Mouse (Mus musculus) c-Kit-positive CD71-positive TER-119-positive erythroid progenitor cells, embryonic 14.5 days (primary cell): ENCODE data around the gene Il17rd.

Experiments used
- DNase-seq: peaks from one replicate; pipeline ENCODE4 v3.0.0-alpha.2; 2013; ENCODE audit warnings: low spot score

Il17rd gene

DNA sequence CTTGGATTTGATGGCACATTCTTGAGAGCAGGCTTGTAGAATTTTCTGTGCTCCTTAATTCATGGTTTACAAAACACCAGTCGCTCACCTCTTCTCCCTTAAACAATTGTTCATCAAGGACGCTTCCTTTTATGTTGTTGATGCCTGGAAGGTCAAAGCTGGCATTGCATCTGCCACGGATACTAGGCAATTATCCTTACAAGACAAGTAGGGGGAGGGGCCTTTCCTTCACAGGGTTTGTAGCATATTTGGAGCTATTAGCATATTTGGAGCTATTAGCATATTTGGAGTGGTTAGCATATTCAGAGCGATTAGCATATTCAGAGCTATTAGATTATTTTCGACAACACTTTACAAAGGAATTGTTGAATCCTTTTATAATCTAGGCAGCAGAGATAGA, 55.5 kb downstream of the Il17rd start:
- no peak for DNase-seq

DNA sequence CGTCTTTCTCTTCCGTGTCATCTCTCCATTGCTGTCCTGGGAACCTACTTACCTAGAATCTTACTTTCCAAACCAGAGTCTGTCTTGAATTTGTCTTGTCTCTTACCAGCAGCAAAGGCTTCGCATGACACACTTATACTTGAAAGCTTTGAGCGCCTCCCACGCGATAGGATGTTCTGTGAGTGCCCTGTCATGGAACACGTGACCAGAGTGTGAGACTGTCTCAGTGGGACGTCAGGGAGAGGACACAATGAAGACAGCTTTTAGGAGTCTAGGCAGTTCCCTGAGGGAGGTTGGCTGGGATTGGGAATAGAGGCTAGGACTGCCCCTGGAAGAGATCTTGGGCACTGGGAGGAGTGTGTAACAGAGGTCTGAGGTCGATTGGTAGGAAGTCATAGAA, 57.4 kb downstream of the Il17rd start:
- no peak for DNase-seq

DNA sequence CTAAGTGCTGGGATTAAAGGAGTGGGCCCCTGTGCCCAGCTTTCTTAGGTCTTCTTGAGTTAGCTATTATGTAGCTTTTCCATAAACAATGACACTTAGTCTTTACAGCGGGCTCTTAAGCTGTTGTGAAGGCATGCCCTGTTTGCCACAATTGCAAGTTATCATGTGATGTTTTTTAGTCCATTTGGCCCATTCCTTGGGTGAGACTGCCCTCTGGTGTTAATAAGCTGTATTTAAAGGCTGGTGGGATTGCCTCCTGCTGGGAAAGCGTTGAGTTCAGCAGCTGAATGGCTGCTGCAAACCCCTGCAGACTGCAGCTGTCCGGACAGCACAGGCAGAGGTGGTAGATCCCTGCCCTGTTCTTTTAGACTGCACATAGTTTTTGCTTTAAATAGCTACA, 58.0 kb downstream of the Il17rd start:
- peak; percentile 20 for DNase-seq

DNA sequence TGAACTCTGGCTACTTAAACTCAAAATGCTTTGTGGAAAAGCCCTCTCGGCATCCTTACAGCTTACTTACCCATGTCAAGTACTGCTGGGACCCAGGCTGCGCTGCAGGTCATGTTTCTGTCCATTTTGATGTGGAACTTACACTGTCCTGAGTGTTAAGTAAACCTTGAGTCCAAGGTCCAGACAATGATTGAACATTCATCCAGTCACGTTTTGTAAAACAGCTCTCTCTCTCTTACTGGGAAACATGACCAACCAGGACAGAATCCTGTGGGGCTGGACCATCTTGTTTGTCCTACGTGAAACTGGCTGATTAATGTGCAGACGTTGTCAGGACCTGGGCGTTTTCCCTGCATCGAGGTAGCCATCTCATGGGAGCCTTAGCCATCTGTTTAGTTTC, 63.0 kb downstream of the Il17rd start:
- no peak for DNase-seq

DNA sequence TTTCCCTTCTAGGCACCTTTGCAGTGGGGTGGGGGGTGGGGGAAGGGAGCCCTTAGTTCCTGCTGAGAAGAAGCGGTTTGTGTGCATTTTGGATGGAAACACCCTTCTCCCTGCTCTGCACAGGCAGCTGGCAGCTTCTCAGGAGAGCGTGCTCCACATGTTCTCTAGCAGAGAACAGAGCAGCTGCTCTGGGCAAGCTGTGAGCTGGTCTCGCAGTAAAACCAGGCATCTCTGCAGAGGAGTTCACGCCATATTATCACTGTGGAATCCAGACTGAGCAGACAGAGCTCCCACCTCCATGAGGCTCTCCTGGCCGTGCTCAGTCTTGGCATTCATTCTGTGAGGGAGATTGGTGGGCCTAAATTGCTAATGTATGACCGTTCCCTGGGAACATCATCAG, 64.0 kb downstream of the Il17rd start:
- no peak for DNase-seq

DNA sequence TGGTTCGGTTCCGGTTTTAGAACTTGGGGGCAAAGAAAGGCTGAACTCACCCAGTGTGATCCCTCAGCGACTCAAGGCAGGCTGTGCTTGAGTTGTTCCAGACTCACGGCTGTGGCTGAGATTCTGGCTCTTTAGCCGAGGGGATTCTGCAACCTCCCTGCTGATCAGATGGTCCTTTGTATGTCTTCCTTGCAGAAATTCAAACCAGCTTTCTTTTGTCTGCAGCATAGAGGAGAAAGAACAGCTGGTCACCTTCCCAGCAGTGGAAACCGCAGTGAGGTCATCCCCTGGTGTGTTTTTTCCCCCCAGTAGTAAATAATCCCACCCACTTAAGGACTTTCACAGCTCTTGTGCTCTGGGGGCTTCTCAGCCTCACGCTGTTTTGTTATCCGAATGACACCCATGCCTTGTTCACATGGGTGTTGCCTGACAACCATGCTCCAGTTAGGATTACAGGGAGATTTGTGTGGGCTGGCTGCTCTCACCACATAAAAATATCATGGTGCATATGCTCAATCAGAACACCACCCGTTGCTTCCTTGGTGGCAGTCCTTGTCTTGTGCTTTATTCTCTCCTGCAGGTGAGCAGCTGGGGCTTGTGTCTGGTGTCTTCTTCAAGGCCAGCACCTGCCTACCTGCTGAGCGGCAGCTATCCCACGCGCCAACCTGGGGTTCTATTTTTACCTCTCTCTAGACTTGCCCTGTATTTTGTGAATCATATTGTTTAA, 67.2 kb downstream of the Il17rd start:
- no peak for DNase-seq

DNA sequence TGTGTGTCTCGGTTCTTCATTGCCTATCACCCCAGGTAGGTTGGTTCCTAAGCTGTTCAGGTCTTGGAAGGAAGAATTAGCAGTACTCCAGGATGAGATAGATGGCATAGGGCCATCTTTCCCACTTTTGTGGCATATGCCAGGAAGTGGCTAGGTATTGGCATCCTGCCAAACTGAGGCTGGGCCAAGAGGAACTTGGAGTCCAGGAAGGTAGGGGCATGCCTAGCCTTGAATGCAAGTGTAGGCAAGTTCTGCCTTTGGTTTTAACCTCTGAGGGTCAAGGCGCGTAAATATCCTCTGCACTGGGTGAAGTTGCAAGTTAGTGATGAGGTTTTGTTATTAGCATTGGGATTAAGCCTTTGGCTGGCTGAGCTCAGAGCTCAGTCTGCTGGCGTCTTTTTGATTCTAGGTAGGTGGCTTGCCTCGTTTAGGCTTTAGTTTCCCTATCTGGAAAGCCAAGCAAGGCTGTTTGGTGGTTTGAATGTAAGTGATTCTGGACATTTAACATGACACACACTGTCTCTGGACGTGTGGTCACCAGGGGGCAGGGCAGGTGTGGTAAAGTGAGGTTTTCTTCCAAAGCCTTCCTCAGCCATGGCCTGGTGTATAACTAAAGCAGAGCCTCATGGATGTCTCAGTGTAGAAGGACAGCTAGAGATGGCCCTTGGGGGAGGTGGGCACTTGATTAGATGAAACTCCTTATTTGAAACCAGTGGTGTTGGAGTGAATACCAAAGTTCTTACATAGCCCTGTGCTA, 70.2 kb downstream of the Il17rd start:
- no peak for DNase-seq

DNA sequence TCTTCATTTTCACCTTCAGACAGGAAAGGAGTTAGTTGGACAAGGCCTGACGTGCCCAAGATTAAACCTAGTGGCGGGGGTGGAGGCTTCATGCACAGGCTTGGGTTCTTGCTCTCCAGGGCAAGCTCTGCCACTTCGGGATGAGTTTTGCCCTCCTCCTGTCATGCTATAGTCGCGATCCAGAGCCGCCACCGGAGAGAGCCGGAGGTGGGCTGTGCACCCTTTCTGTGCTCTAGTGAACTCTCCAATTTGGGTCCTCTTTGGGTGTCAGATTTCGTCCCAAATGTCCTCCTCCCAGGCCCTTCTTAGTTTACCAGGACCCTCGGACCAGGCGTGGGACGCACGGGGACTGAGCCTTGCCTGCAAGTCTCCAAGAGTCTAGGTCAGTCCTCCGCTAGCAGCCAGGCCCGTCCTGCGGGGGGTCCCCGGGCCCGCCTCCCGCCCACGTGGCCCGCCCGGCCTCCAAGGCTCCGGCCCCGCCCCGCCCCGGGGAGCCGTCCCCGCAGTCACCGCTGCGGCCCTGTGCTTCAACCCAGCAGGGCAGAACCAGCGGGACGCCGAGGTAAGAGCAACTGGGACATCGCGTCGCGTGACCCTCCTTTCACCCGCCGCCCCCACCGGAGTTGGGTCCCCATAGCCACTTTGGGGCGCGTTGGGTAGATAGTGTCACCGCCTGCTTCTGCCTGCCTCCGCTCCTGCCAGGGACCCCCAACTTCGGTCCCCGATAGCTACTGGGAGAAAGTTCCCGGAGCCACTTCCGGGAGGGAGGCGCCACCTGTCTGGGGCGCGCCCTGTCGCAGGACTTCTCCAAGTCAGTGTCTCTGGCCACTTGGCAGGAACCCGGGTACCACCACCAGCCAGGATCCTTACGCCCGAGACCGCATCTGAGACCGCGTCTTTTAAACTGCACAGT, 75.9 kb downstream of the Il17rd start, which contains the start of gene Arhgef3:
Gene Arhgef3 (plus strand): TSS at position 538 of the 913 bp plus-strand sequence.
- DNase-seq = no peak

DNA sequence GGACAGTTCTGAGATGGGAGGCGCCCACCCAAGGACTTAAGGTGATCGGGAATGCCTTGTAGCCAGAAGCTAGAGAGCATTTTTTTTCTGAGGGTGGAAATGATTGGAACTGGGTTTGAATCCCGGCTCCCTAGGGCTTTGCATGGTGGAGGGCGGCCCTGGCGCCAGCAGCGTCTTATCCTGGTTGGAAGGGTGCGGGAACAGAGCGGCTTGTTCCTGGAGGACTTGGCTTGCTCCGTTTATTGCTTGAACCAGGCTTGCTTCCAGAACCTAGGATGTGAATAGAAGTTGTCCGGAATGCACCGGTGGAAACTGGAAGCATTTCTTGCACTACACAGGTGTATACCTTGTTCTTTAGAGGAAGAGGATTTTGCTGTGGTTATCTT, 76.5 kb downstream of the Il17rd start:
- DNase-seq = no peak

DNA sequence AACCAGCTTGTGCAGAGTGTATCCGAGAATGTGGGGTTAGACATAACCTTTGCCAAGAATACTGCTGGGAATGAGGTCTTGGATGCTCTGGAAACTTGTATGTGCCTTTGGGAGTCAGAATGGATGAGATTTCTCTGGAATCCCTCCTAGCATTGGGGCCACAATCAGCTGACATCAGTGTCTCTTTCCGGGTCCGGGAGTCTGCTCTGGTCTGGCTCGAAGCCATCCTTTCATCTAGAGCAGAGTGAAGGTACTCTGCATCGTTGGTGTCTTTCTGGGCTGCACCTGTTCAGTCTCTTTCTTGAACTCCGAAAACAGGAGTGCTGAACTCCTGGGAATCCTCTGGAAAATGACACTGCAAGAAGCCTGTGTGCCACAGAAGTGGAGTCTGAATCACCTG, 77.2 kb downstream of the Il17rd start:
- no peak for DNase-seq

DNA sequence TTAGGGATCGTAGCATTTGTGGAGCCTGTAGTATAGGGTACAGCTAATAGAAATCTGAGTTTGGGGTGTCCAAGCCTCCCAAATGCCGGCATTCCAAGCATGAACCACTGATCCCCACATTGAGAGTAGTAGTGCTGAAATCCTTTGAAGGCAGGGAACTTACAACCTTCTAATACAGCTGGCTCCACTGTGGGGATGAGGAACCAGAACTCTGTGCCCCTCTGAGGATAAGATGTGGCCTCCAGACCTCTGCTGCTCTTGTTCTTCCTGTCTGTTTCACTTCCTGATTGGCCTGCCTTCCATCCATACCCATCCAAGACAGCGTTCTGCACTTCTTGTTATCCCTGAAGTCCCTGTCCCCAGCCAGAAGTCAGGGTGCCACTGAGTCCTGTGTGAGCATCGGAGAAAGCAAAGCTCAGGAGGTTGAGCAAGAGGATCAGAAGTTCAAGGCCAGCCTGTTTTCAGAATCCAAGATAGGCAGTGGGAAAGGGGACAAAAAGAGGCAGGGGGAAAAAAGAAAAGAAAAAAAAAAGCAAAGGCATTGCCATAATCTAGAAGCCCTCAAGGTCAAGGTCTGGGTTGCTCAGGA, 77.9 kb downstream of the Il17rd start:
- no peak for DNase-seq

DNA sequence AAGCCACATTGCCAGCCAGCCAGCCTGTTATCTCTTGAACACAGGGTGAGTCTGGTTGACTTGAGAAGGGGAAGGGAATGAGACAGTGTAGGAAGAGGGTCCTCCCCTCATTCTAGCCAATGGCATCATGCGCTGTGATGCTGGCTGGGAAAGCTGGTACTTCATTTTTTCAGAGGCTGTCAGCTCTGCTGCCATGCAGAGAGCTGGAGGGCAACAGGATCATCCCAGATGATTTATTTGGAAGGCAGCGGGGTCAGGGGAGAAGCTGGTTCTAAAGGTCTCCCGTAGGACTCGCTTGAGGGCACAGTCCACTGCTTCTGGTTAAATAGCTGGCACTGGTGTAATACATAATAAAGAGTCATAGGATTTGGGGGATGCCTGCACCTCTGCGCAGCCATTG, 79.8 kb downstream of the Il17rd start:
- DNase-seq = no peak

DNA sequence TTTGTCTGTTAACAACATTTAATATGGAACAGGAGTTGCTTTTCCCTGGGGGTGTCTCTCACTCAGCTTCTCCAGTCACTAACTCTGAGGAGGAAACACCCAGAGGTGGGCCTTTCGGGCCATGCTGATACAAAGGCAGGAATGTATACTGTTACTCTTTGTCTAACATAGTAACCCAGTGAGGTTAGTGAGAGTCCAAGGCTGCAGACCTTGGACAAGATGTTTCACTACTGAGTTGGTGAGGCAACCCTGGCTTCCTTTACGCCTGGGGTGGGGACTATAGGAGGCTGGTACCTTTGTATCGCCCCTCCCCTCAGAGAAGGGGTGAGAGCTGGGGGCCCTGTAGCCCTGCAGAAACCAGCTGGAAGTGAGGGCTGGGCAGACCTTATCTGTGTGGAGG, 83.9 kb downstream of the Il17rd start:
- DNase-seq = no peak

DNA sequence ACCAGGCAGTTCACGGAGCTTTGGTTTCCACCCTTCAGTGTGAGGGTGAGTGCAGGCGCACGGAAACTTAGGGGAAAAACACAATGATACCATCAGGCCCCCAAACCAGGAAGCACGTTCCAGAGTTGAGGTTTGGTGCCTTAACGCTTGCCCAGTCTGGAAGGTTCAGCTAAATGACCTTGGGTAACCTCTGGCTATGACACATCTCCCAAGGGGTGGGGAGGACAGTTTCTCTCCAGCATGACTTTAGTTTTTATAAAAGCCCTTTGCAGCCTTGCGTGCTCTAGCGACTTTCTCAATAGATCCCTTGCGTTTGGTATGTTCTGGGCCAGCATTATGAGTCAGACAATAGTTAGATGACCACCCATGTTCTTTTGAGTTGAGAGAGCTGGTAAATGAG, 84.8 kb downstream of the Il17rd start:
- DNase-seq = no peak

DNA sequence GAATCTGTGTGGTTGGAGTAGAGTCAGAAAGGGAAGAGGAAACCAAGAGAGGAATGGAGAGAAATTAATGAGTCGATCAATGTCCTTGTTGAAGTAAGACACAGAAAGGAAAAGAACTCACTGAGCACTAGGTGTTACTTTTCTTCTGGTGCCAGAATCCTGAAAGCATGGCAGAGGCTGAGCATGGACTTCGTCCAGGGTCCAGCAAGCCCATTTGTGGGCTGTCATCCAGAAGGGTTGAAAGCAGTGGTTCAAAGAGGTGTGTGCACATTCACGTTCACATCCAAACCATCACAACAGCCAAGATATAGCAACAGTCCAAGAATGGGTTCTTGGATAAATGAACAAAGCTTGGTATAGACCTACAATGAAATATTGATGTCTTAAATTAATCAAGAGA, 91.3 kb downstream of the Il17rd start:
- DNase-seq = no peak

DNA sequence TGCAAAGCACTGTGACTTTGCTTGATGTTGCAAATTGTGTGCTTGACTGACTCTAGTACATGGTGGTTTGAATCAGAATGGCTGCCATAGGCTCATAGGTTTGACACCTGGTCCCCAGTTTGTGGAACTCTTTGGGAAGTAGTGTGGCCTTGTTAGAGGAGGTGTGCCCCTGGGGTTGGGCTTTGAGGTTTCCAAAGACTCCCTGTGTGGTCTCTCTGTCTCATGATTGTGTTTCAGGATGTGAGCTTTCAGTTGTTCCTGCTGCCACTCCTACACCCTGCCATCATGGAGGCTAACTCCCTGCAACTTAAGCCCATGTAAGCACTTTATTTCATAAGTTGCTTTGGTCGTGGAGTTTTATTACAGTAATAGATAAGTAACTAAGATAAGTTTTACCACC, 91.9 kb downstream of the Il17rd start:
- DNase-seq = no peak

DNA sequence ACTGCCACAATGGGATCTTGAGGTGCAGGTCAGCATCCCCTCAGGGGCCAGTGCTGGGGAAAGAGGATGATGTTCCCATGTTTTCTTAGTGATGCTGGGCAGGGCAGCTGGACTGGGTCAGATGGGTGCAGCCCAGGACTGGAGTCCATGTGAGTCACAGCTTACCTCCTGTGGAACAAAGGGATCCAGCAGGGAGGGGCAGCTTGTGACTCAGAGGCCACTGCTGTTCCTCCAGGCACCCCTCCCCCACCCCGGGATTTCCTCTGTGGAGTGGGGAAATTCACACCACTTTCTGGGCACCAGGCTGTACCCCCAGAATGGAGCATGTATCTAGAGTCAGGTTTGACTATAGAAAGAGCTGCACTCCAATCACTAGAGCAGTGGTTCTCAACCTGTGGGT, 92.8 kb downstream of the Il17rd start:
- no peak for DNase-seq

DNA sequence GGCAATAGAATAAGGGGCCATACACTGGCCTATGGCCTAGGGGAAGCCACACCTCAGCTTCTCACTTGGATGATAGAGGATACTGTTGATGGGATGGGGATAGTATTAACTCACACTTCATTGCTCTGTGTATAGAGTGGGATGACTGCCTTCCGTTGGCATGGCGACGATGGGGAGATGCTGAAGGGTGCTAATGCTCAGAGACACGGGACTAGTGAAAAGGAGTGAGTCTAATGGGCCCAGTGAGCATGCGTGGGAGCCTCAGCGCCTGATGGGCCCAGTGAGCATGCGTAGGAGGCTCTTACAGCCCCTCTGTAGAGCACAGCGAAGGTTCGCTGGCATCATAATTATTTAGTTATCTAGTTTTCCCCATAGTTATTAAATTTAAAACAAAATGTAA, 100.2 kb downstream of the Il17rd start:
- no peak for DNase-seq

DNA sequence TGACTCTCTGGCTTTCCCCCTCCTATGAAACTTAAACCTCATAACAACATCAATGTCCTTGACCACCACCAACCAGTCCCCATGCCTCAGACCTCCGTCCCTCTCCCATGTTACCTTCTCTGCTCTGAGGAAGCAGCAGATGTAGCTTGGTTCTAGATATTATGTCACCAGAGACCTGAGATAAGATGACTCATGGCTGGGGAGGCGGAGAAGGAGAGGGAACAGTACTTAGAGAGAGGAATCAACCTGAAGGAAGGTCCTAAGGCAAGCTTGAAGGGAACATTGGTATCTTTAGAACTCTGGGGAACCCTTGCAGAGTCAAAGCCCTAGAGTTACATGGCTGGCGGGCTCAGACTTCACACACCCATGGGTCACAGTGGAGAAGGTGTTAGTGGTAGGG, 101.2 kb downstream of the Il17rd start:
- DNase-seq = no peak

DNA sequence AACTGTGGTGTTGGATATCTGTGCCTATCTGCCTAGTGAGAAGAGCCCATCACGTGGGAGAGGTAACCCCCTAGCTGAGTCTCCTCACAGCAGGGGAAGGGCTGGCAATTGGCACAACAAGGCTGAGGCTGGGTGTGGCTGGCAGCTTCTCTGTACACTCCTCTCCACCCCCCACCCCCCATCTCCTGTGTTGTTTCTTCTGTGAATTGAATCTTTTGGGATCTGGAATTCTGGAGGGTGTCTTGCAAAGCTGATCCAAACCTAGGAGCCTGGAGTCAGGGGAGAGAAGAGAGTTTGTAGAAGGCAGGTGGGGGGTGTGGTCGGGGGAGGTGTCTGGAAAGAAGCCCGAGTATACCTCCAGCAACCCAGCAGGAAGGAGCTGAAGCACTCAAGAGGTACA, 102.7 kb downstream of the Il17rd start:
- DNase-seq = no peak

DNA sequence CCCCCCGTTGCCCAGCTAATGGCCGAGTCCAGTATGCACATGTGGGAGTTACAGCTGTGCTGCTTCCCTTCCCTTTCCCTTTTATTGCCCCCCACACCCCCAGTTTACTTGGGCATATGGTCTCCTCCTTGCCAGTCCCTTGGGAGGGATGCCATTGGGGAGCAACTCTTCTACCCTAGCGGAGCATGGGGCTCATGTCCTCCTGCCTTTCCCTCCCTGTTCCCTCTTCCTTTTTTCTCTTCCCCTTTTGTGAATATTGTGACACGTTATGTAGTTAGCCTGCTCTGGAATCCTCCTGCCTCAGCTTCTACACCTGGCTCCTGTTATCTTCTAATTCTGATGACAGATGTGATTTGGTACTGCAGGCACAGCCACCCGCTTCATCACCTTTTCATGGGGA, 103.9 kb downstream of the Il17rd start:
- no peak for DNase-seq
